Mouse (Mus musculus) forebrain, embryonic 14.5 days (tissue): Measurements from ENCODE around the gene 2200002D01Rik. TPM values are rescaled to one million over a fixed set of nuclear protein-coding genes. Genes with fewer than 3 reads are reported as not detected.
A peak's percentile ranks its signal among the peaks of the same experiment; 100 is the strongest.

Source experiments
- ATAC-seq: fragments of 200-750 bp; cut with Nextera tagmentation; 2 replicates; pipeline ENCODE4 v1.8.0; 2017; ENCODE audit warnings: mild to moderate bottlenecking, moderate library complexity
- DNase-seq: peaks from one replicate; pipeline ENCODE4 v3.0.0-alpha.2; 2015; ENCODE audit warnings: low spot score
- H3K27ac ChIP-seq: fragments of 300-500 bp; sonication (generic); 2 replicates; pipeline ENCODE4 v1.5.1; 2014; ENCODE audit warnings: low read depth, mild to moderate bottlenecking, control low read depth, low read length, moderate library complexity
- H3K27me3 ChIP-seq: fragments of 300-500 bp; sonication (generic); replicated peaks from 2 replicates; pipeline ENCODE4 v1.6.1; 2014; ENCODE audit warnings: low read length, control low read depth, mixed read lengths; ENCODE audit not compliant: control insufficient read depth, insufficient read depth
- H3K36me3 ChIP-seq: fragments of 300-500 bp; sonication (generic); 2 replicates; pipeline ENCODE4 v1.6.1; 2014; ENCODE audit warnings: low read length, control low read depth; ENCODE audit not compliant: control insufficient read depth, insufficient read depth
- H3K4me1 ChIP-seq: fragments of 300-500 bp; sonication (generic); 2 replicates; pipeline ENCODE4 v1.6.1; 2014; ENCODE audit warnings: antibody characterized with exemption, low read length, control low read depth; ENCODE audit not compliant: control insufficient read depth, insufficient read depth
- H3K4me2 ChIP-seq: fragments of 300-500 bp; sonication (generic); 2 replicates; pipeline ENCODE4 v1.6.1; 2014; ENCODE audit warnings: mild to moderate bottlenecking, control low read depth, low read length
- H3K4me3 ChIP-seq: fragments of 300-500 bp; sonication (generic); 2 replicates; pipeline ENCODE4 v1.5.1; 2014; ENCODE audit warnings: low read depth, low read length, control low read depth
- H3K9ac ChIP-seq: fragments of 300-500 bp; sonication (generic); 2 replicates; pipeline ENCODE4 v1.6.1; 2014; ENCODE audit warnings: mild to moderate bottlenecking, low read length, control low read depth, moderate library complexity
- H3K9me3 ChIP-seq: fragments of 300-500 bp; sonication (generic); replicated peaks from 2 replicates; pipeline ENCODE4 v1.6.1; 2016; ENCODE audit warnings: low read length, control low read depth, mixed read lengths; ENCODE audit not compliant: control insufficient read depth
- WGBS: fragments of 180-500 bp; shearing (Covaris S2); extraction: QIAGEN DNeasy Blood & Tissue Kit; methylation state at CpG from one replicate; pipeline ENCODE4 v1.1.7; 2014; 5-methylcytosine and 5-hydroxymethylcytosine counted together
- polyA plus RNA-seq: library from polyadenylated mRNA; unstranded; fragments of >200 nt; fragmentation: Nextera tagmentation; extraction: Ambion mirVana; gene quantifications from 2 replicates; pipeline ENCODE4 v1.2.1, GENCODE M21; 2014

The 2200002D01Rik gene
- polyA plus RNA-seq: 0.37 and 1.2 TPM in 2 replicates

DNA sequence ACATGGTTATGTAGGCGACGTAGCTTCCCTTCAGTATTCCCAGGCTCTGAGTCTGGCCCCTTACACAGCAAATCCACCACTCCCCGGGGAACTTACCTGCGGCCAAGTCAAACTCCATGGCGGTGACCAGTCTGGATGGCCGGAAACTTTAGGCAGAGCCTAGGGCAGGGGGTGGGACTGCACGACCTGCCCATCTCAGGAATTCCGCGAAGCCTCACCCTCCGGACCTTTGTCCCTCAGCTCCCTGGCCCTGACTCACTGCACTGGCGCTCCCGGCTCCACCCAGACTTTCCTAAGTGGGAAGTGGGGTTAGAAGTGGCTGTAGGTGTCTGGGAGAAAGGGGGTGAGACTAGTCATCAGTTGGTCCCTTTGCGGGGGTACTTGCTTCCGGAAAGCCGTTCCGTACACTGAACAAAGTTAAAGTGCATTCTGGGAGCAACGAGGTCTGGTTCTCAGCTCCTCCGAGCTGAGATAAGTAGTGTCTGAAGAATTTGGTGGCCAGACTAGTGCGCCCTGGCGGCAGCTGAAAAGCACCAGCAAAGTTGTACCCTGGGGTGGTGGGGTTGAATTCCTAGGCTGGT is at the start of gene 2200002D01Rik:
TSS of gene 2200002D01Rik (minus strand) at position 206 of the 581 bp plus-strand sequence.
- Histone ChIP-seq H3K36me3 (peaks cover 12% of the 10 kb centered on the region), H3K9me3 (no peaks in the 10 kb centered on the region), H3K27me3 (peaks cover 16% of the 10 kb centered on the region), H3K27ac (no peak within 1 kb of the TSS), H3K4me3 (no peak within 1 kb of the TSS), H3K4me1 (no peaks in the 10 kb centered on the region), H3K9ac (no peak within 1 kb of the TSS), H3K4me2 (peak within 1 kb of the TSS; percentile 26)
- ATAC-seq (no peak), DNase-seq (no peak)
- 23% methylated on average over 20 of the region's 20 CpGs for WGBS

DNA sequence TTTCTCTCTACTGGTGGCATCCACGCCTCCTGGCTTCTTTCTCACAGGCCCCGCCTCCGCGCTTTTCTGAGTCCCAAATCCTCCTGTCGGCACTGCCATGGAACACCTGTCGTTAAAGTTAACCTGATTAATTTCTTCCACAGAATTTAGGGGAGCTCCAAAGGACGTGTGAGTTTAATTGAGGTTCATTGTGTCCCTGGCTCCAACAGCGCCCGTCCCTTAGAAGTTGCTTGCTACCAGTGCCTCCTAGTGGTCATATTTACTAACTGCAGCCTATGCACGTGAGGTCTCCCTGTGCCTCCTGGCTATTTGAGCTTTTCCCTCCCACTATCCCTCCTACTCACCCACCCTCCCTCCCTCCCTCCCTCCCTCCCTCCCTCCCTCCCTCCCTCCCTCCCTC is 48.7 kb upstream of the 2200002D01Rik start:
- no peak overlapping the region for H3K4me3 ChIP-seq
- H3K9me3 ChIP-seq: no peaks in the 10 kb centered on the region
- no peaks in the 10 kb centered on the region for H3K27me3 ChIP-seq
- no peaks in the 10 kb centered on the region for H3K36me3 ChIP-seq
- H3K4me1 ChIP-seq: peaks cover 19% of the 10 kb centered on the region; the same call in 1 of the 2 replicates
- ATAC-seq: 0 out of 2 replicates have a peak, but pooled peaks have one; percentile 10
- WGBS: 13% methylated on average over 10 of the region's 10 CpGs
- no peak overlapping the region for H3K4me2 ChIP-seq
- no peak overlapping the region for H3K27ac ChIP-seq
- peak; percentile 90 for DNase-seq
- H3K9ac ChIP-seq: no peak overlapping the region

DNA sequence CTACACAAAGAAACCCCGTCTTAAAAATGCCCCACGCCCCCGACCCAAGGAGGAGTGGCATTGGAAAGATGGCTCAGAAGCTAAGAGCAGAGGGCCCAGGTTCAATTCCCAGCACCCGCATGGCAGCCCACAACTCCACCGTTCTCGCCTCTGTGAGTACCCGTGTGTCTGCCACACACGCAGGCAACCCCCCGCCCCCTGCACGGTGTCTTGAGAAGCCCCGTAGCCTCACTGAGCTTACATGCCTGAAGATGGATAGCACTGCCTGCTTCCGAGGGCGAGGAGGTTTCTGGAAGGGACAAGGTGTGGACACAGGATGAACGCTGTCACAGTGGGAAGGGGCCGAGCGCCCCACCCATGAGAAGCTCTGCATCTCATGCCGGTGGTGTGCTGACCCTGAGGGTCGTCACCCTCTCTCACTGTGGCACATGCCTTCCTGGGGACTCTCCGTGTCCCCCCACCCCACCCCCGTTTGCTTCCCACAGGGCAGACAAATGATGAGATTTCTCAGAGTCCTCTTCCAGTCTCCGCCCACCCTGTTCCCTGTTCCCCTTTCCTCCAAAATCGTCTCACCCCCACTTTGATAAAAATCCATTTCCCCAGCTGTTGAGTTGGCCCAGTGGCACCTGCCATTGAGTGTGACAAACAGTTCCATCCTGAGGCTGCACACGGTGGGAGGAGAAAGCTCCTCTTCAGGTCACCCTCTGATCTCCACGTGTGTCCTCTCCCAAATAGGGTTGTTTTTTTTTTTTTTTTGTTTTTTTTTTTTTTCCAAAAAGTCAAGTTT is 47.8 kb upstream of the 2200002D01Rik start:
- 84% methylated on average over 24 of the region's 24 CpGs for WGBS
- no peak for ATAC-seq

DNA sequence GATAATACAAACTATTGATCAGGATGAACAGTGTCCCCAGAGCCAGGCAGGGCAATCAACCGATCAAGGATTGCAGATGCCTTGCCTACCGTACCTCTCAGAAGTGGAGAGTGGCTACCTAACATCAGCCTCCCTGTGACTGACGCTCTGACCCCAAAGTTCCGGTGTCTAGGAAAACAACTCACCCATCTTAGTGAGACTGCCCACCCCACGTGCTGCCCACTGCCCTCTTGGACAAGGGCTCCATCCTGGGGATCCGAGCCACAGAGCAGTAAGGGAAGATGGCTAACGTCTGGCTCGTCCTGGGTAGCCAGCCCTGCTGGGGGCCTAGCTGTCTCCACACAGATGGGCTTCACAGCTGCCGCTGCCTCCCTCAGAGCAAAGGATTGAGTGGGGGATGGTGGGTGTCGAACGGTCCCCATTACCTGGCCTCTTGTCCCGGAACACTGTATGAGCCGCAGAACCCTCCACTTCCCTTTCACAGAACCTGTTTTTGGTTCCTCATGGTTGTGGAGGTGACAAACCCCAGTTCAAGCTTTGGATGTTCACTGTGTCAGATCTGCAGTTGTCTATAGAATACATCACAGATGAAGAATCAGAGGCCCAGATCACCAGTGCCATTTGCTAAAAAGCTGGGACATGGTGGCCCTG is 46.0 kb upstream of the 2200002D01Rik start:
- no peak for ATAC-seq
- Histone ChIP-seq H3K27me3 (no peaks in the 10 kb centered on the region), H3K4me3 (no peak overlapping the region), H3K9me3 (no peaks in the 10 kb centered on the region), H3K4me1 (peaks cover 27% of the 10 kb centered on the region; the same call in 1 of the 2 replicates), H3K36me3 (no peaks in the 10 kb centered on the region), H3K9ac (0 out of 2 replicates have a peak overlapping the region, but pooled peaks have one; percentile 30), H3K4me2 (no peak overlapping the region), H3K27ac (no peak overlapping the region)
- WGBS: 69% methylated on average over 13 of the region's 13 CpGs
- DNase-seq: no peak

More for the DNA sequence above, 47.8 kb upstream of the 2200002D01Rik start:
- no peaks in the 10 kb centered on the region for H3K9me3 ChIP-seq
- H3K27ac ChIP-seq: no peak overlapping the region
- no peaks in the 10 kb centered on the region for H3K36me3 ChIP-seq
- H3K4me1 ChIP-seq: peaks cover 23% of the 10 kb centered on the region; the same call in 1 of the 2 replicates
- no peaks in the 10 kb centered on the region for H3K27me3 ChIP-seq
- H3K4me3 ChIP-seq: no peak overlapping the region
- H3K9ac ChIP-seq: no peak overlapping the region
- no peak overlapping the region for H3K4me2 ChIP-seq
- DNase-seq: no peak

DNA sequence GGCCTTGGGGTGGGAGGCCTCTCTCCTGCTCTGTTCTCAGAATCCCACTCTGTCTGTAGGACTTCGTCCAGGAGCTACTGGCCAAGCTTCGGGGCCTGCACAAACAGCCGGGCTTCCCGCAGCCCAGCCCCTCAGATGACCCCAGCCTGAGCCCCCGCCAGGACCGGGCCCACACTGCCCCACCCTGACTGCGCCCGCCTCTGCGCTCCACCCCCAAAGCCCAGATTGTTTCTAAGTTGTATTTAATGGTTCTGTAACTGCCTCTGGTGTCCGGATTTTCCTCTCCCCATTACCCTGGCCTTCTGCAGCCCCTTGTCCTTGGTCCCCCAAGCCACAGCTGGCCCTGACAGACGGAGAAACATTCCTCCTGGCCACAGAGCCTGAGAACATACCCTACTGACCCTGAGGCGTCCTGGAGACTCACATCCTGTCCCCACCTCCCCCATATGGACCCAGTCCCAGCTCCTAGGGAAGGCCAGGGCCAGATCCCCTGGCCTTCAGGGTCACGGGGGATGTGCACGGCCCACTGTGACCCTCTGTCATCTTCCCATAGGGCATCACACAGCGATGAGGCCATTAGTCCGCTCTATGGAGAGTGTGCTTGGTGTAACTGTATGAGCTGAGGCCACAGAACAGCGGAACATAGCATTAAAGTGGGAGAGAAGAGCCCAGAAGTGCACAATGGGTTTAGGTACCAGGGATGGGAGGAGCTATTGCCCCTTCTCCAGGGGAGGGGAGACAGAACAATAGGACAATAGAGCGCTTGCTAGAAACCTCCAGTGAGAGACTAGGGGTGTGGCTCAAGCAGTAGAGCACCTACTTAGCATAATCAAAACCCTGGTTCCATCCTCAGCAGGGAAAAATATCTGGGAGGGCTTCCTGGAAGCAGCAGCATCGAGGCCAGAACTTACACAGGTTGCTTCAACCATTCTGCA is 45.1 kb upstream of the 2200002D01Rik start:
- H3K4me2 ChIP-seq: no peak overlapping the region
- WGBS: 34% methylated on average over 19 of the region's 19 CpGs
- H3K4me1 ChIP-seq: peaks cover 28% of the 10 kb centered on the region; the same call in 1 of the 2 replicates
- DNase-seq: no peak
- no peaks in the 10 kb centered on the region for H3K36me3 ChIP-seq
- H3K9ac ChIP-seq: no peak overlapping the region
- H3K27me3 ChIP-seq: no peaks in the 10 kb centered on the region
- H3K9me3 ChIP-seq: no peaks in the 10 kb centered on the region
- H3K27ac ChIP-seq: peak overlapping the region; percentile 88; the same call in 1 of the 2 replicates
- no peak overlapping the region for H3K4me3 ChIP-seq
- ATAC-seq: no peak

DNA sequence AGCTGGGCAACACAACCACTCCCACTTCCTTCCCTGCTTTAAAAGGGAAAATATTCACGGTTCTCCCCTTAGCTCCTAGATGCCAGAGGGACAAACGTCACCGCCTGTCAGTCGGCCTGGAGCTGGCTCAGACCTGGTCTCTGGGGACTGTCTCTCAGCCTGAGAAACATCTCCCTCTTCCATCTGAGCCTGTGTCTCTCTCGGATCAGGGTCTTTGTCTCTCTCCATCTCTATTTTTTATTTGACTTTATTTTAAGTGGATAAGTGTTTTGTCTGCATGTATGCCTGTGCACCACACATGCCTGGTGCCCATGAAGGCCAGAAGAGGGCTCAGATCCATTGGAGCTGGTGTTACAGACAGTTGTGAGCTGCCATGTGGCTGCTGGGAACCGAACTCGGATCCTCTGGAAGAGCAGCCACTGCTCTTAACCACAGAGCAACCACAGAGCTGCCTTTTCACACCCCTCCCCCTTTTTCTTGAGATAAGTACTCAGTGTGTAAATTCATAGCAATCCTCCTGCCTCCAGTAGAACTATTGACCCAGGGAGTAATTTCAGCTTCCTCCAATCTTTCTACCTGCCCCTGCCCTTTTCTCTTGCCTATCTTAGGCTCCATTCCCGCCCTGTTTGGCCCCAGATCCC is 44.3 kb upstream of the 2200002D01Rik start:
- H3K9me3 ChIP-seq: no peaks in the 10 kb centered on the region
- no peak overlapping the region for H3K4me3 ChIP-seq
- peak; percentile 69 for DNase-seq
- H3K4me2 ChIP-seq: peak overlapping the region; percentile 33; the same call in 1 of the 2 replicates
- 37% methylated on average over 8 of the region's 8 CpGs for WGBS
- peak overlapping the region; percentile 88 for H3K27ac ChIP-seq
- peak overlapping the region; percentile 22; the same call in 1 of the 2 replicates for H3K9ac ChIP-seq
- H3K4me1 ChIP-seq: peaks cover 28% of the 10 kb centered on the region; the same call in 1 of the 2 replicates
- H3K27me3 ChIP-seq: no peaks in the 10 kb centered on the region
- ATAC-seq: peak; percentile 33
- no peaks in the 10 kb centered on the region for H3K36me3 ChIP-seq

DNA sequence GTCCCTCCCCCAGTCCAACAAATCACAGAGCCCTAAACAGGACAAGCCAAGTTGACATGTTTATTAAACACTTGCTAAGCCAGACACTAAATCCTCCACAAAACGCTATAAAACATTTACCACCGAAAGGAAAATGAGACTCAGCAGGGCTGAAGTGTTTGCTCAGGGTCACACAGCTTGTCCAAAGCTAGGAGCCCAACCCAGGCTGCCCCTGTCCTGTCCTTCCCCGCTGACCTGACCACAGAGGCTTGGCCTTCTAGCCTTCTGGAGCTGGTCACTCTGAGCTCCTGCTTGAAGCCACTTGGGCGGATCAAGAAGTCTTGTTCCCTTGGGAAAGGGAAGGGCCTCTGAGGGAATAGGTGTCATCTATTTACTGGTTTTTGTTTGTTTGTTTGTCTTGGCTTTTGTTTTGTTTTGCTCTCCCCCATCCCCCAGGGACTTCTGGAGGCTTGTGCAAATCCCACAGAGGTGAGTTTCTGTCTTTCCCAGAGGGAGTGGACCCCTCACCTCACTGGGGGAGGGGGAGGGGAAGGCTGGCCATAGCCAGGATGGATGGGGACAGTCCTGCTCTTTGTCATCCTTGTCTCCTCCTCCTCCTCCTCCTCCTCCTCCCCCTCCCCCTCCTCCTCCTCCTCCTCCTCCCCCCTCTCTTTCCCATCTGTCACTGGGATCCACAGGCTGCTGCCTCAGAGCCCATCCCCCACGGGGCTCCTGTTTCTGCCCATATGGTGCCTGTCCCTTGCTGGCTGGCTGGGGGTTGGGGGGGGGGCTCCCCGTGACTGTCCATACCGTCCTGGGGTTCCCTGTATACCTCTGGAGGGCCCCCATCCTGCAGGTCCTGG is 43.6 kb upstream of the 2200002D01Rik start:
- no peaks in the 10 kb centered on the region for H3K27me3 ChIP-seq
- peak overlapping the region; percentile 88 for H3K27ac ChIP-seq
- H3K36me3 ChIP-seq: no peaks in the 10 kb centered on the region
- peaks cover 28% of the 10 kb centered on the region; the same call in 1 of the 2 replicates for H3K4me1 ChIP-seq
- DNase-seq (peak; percentile 76), ATAC-seq (peak; percentile 61)
- peak overlapping the region; percentile 22; the same call in 1 of the 2 replicates for H3K9ac ChIP-seq
- no peak overlapping the region for H3K4me3 ChIP-seq
- H3K4me2 ChIP-seq: peak overlapping the region; percentile 33; the same call in 1 of the 2 replicates
- 25% methylated on average over 7 of the region's 7 CpGs for WGBS
- H3K9me3 ChIP-seq: no peaks in the 10 kb centered on the region
